Mouse (Mus musculus): Measurements from ENCODE around the gene Draxin. TPM values are rescaled to one million over a fixed set of nuclear protein-coding genes. Genes with fewer than 3 reads are reported as not detected.

Draxin gene
- total RNA-seq, 2 experiments from 2014 or later, result 4.8 to 5.6 TPM

- DNase-seq (ENCODE audit: low spot score in 2 of 2), result no peak
These were observed 13.8 kb downstream of the Draxin start for GRCm38 (mm10) chr4:148116657-148117056.

- no peak for DNase-seq (ENCODE audit: low spot score in 2 of 2)
These were observed 15.0 kb downstream of the Draxin start for GRCm38 (mm10) chr4:148115467-148115866.

GRCm38 (mm10) chr4:148114758-148115391 lies 15.6 kb downstream of the Draxin start:
- DNase-seq (ENCODE audit: low spot score in 2 of 2), result peak; percentile 84 to 87

- DNase-seq (ENCODE audit: low spot score in 2 of 2), result no peak
These were observed 18.0 kb downstream of the Draxin start for GRCm38 (mm10) chr4:148112519-148112918.

GRCm38 (mm10) chr4:148109215-148109614 lies 21.3 kb downstream of the Draxin start:
- DNase-seq (ENCODE audit: low spot score in 2 of 2), result no peak

- DNase-seq (ENCODE audit: low spot score in 2 of 2), result peak in 1 of 2 experiments; percentile 20
These were observed 21.9 kb downstream of the Draxin start for GRCm38 (mm10) chr4:148108565-148109100.

- DNase-seq (ENCODE audit: low spot score in 2 of 2), result peak; percentile 51 to 73
These were observed 22.7 kb downstream of the Draxin start for GRCm38 (mm10) chr4:148107621-148108291.

- DNase-seq (ENCODE audit: low spot score in 2 of 2), result no peak
These were observed 26.4 kb downstream of the Draxin start for GRCm38 (mm10) chr4:148104146-148104545.

- DNase-seq (ENCODE audit: low spot score in 2 of 2), result peak; percentile 81 to 85
These were observed 28.5 kb downstream of the Draxin start for GRCm38 (mm10) chr4:148101801-148102527.

- DNase-seq (ENCODE audit: low spot score in 2 of 2), result no peak
These were observed 31.8 kb downstream of the Draxin start for GRCm38 (mm10) chr4:148098666-148099065.

- no peak for DNase-seq (ENCODE audit: low spot score in 2 of 2)
These were observed 32.6 kb downstream of the Draxin start for GRCm38 (mm10) chr4:148097936-148098335.

GRCm38 (mm10) chr4:148095081-148095480 lies 35.4 kb downstream of the Draxin start:
- DNase-seq (ENCODE audit: low spot score in 2 of 2), result no peak

GRCm38 (mm10) chr4:148094161-148094560 lies 36.3 kb downstream of the Draxin start:
- no peak for DNase-seq (ENCODE audit: low spot score in 2 of 2)

- no peak for DNase-seq (ENCODE audit: low spot score in 2 of 2)
These were observed 37.8 kb downstream of the Draxin start for GRCm38 (mm10) chr4:148092551-148093271.

GRCm38 (mm10) chr4:148091181-148091580 lies 39.3 kb downstream of the Draxin start:
- DNase-seq (ENCODE audit: low spot score in 2 of 2), result no peak

GRCm38 (mm10) chr4:148089166-148089565 lies 41.3 kb downstream of the Draxin start:
- DNase-seq (ENCODE audit: low spot score in 2 of 2), result no peak

- DNase-seq (ENCODE audit: low spot score in 2 of 2), result peak; percentile 89 to 95
These were observed 42.5 kb downstream of the Draxin start, which contains the start of gene Agtrap for GRCm38 (mm10) chr4:148087907-148088527. Agtrap (minus strand) TSS chr4:148088031.

- no peak for DNase-seq (ENCODE audit: low spot score in 2 of 2)
These were observed 43.2 kb downstream of the Draxin start for GRCm38 (mm10) chr4:148087091-148087906.

GRCm38 (mm10) chr4:148085907-148086305 lies 44.6 kb downstream of the Draxin start:
- DNase-seq (ENCODE audit: low spot score in 2 of 2), result no peak
